Mouse (Mus musculus): ENCODE measurements around the gene Crygc.

GRCm38 (mm10) chr1:65103273-65103672 is 29.8 kb upstream of the Crygc start, which contains the start of gene Cryga:
- TF ChIP-seq POLR2A (IDR thresholded peaks at IDR 0.05; ENCODE audit: extremely low read depth, insufficient read depth, low read length) (no peak), CTCF (IDR thresholded peaks at IDR 0.05; ENCODE audit: low read depth, low read length) (no peak)

Data from liver, adult 2 months (tissue).